Mouse (Mus musculus): ENCODE measurements around the gene B3gntl1.

- no peak for TF ChIP-seq CTCF (IDR thresholded peaks at IDR 0.05; ENCODE audit: low read depth)
- TF ChIP-seq EP300 (IDR thresholded peaks at IDR 0.05; ENCODE audit: low read depth), result no peak
Observed at GRCm38 (mm10) chr11:121685491-121686001, 12.6 kb upstream of the B3gntl1 start.

Measured in liver, postnatal 0 days (tissue).